Mouse (Mus musculus): ENCODE data around the gene Fpr3.

DNA sequence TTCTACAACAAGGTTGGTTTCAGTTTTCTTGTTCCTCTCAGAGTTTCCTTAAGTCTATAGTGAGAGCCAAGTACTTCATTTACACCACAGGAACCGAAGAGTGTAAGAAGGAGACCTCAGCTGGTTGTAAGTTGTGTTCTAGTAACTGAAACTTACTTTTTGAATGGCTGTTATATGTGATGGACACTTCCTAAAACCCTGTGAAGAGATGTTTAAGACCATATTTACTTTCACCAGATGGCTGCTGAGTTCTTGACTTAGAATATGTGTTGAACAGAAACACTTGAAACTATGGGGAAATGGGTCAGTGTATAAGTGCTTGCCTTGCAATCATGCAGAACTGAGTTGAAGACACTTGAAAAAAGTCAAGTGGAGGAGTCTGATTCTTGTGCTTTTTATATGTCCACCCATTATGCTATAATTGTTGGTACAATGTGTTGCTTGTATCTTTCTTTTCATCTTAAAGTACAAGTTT is at the start of gene Fpr3, which contains the start of gene Fpr2:
- TF ChIP-seq CTCF (IDR thresholded peaks at IDR 0.05; ENCODE audit: low read depth, low read length) (no peak), GATA1 (IDR thresholded peaks at IDR 0.05; ENCODE audit: borderline replicate concordance, low read length) (no peak), TAL1 (conservative IDR thresholded peaks at IDR 0.05; ENCODE audit: low read depth, low read length) (no peak), POLR2AphosphoS5 (IDR thresholded peaks at IDR 0.05; ENCODE audit: insufficient replicate concordance, low read depth, low read length) (no peak)

Measured in G1E (cell line).